Mouse (Mus musculus): ENCODE measurements around the gene Hbs1l.

Hbs1l gene

GRCm38 (mm10) chr10:21318996-21319395, 23.2 kb downstream of the Hbs1l start:
- TF ChIP-seq POU5F1 (IDR thresholded peaks at IDR 0.05; ENCODE audit: borderline replicate concordance, low read length) (no peak), CTCF (conservative IDR thresholded peaks at IDR 0.05; ENCODE audit: low read length) (no peak), NANOG (IDR thresholded peaks at IDR 0.05; ENCODE audit: borderline replicate concordance, low read length) (no peak)
- no peaks in the 10 kb centered on the region for H3K4me1 ChIP-seq (replicated peaks; ENCODE audit: low read depth, low read length)
- no peaks in the 10 kb centered on the region for H3K9me3 ChIP-seq (ENCODE audit: low read length)
- H3K27me3 ChIP-seq (ENCODE audit: insufficient read depth, low read length), result no peaks in the 10 kb centered on the region
- H3K36me3 ChIP-seq (ENCODE audit: insufficient read depth, low read length), result peaks cover 58% of the 10 kb centered on the region
- no peak overlapping the region for H3K4me3 ChIP-seq (replicated peaks; ENCODE audit: low read length)

GRCm38 (mm10) chr10:21320601-21321000, 24.8 kb downstream of the Hbs1l start:
- TF ChIP-seq POU5F1 (IDR thresholded peaks at IDR 0.05; ENCODE audit: borderline replicate concordance, low read length) (no peak), CTCF (conservative IDR thresholded peaks at IDR 0.05; ENCODE audit: low read length) (no peak), NANOG (IDR thresholded peaks at IDR 0.05; ENCODE audit: borderline replicate concordance, low read length) (no peak)
- Histone ChIP-seq H3K9me3 (ENCODE audit: low read length) (no peaks in the 10 kb centered on the region), H3K4me3 (replicated peaks; ENCODE audit: low read length) (no peak overlapping the region), H3K27me3 (ENCODE audit: insufficient read depth, low read length) (no peaks in the 10 kb centered on the region), H3K36me3 (ENCODE audit: insufficient read depth, low read length) (peaks cover 58% of the 10 kb centered on the region), H3K4me1 (replicated peaks; ENCODE audit: low read depth, low read length) (no peaks in the 10 kb centered on the region)

- Histone ChIP-seq H3K27me3 (ENCODE audit: insufficient read depth, low read length) (no peaks in the 10 kb centered on the region), H3K9me3 (ENCODE audit: low read length) (no peaks in the 10 kb centered on the region), H3K4me1 (replicated peaks; ENCODE audit: low read depth, low read length) (no peaks in the 10 kb centered on the region), H3K36me3 (ENCODE audit: insufficient read depth, low read length) (peaks cover 51% of the 10 kb centered on the region), H3K4me3 (replicated peaks; ENCODE audit: low read length) (no peak overlapping the region)
- TF ChIP-seq NANOG (IDR thresholded peaks at IDR 0.05; ENCODE audit: borderline replicate concordance, low read length) (no peak), POU5F1 (IDR thresholded peaks at IDR 0.05; ENCODE audit: borderline replicate concordance, low read length) (no peak), CTCF (conservative IDR thresholded peaks at IDR 0.05; ENCODE audit: low read length) (no peak)
Measured at GRCm38 (mm10) chr10:21326352-21326751, 30.6 kb downstream of the Hbs1l start.

GRCm38 (mm10) chr10:21327605-21328135, 31.9 kb downstream of the Hbs1l start:
- Histone ChIP-seq H3K4me1 (replicated peaks; ENCODE audit: low read depth, low read length) (peaks cover 7% of the 10 kb centered on the region; the same call in 1 of the 2 replicates), H3K27me3 (ENCODE audit: insufficient read depth, low read length) (no peaks in the 10 kb centered on the region), H3K9me3 (ENCODE audit: low read length) (no peaks in the 10 kb centered on the region), H3K4me3 (replicated peaks; ENCODE audit: low read length) (no peak overlapping the region), H3K36me3 (ENCODE audit: insufficient read depth, low read length) (peaks cover 60% of the 10 kb centered on the region)
- no peak for TF ChIP-seq NANOG (IDR thresholded peaks at IDR 0.05; ENCODE audit: borderline replicate concordance, low read length)
- TF ChIP-seq POU5F1 (IDR thresholded peaks at IDR 0.05; ENCODE audit: borderline replicate concordance, low read length), result no peak
- TF ChIP-seq CTCF (conservative IDR thresholded peaks at IDR 0.05; ENCODE audit: low read length), result no peak

- TF ChIP-seq POU5F1 (IDR thresholded peaks at IDR 0.05; ENCODE audit: borderline replicate concordance, low read length) (no peak), CTCF (conservative IDR thresholded peaks at IDR 0.05; ENCODE audit: low read length) (no peak), NANOG (IDR thresholded peaks at IDR 0.05; ENCODE audit: borderline replicate concordance, low read length) (no peak)
- no peak overlapping the region for H3K4me3 ChIP-seq (replicated peaks; ENCODE audit: low read length)
- no peaks in the 10 kb centered on the region for H3K27me3 ChIP-seq (ENCODE audit: insufficient read depth, low read length)
- peaks cover 57% of the 10 kb centered on the region for H3K4me1 ChIP-seq (replicated peaks; ENCODE audit: low read depth, low read length)
- H3K9me3 ChIP-seq (ENCODE audit: low read length), result no peaks in the 10 kb centered on the region
- H3K36me3 ChIP-seq (ENCODE audit: insufficient read depth, low read length), result peaks cover 91% of the 10 kb centered on the region
Measured at GRCm38 (mm10) chr10:21334349-21335105, 38.7 kb downstream of the Hbs1l start.

GRCm38 (mm10) chr10:21335534-21335933, 39.8 kb downstream of the Hbs1l start:
- TF ChIP-seq POU5F1 (IDR thresholded peaks at IDR 0.05; ENCODE audit: borderline replicate concordance, low read length) (no peak), CTCF (conservative IDR thresholded peaks at IDR 0.05; ENCODE audit: low read length) (no peak), NANOG (IDR thresholded peaks at IDR 0.05; ENCODE audit: borderline replicate concordance, low read length) (no peak)

GRCm38 (mm10) chr10:21337191-21337590, 41.4 kb downstream of the Hbs1l start:
- Histone ChIP-seq H3K27me3 (ENCODE audit: insufficient read depth, low read length) (no peaks in the 10 kb centered on the region), H3K9me3 (ENCODE audit: low read length) (no peaks in the 10 kb centered on the region), H3K4me1 (replicated peaks; ENCODE audit: low read depth, low read length) (peaks cover 79% of the 10 kb centered on the region), H3K4me3 (replicated peaks; ENCODE audit: low read length) (no peak overlapping the region), H3K36me3 (ENCODE audit: insufficient read depth, low read length) (peaks cover 80% of the 10 kb centered on the region)
- TF ChIP-seq POU5F1 (IDR thresholded peaks at IDR 0.05; ENCODE audit: borderline replicate concordance, low read length) (no peak), NANOG (IDR thresholded peaks at IDR 0.05; ENCODE audit: borderline replicate concordance, low read length) (no peak), CTCF (conservative IDR thresholded peaks at IDR 0.05; ENCODE audit: low read length) (peak; percentile 94)

More at GRCm38 (mm10) chr10:21335534-21335933, 39.8 kb downstream of the Hbs1l start:
- Histone ChIP-seq H3K36me3 (ENCODE audit: insufficient read depth, low read length) (peaks cover 84% of the 10 kb centered on the region), H3K4me3 (replicated peaks; ENCODE audit: low read length) (no peak overlapping the region), H3K9me3 (ENCODE audit: low read length) (no peaks in the 10 kb centered on the region), H3K27me3 (ENCODE audit: insufficient read depth, low read length) (no peaks in the 10 kb centered on the region), H3K4me1 (replicated peaks; ENCODE audit: low read depth, low read length) (peaks cover 65% of the 10 kb centered on the region)

- H3K9me3 ChIP-seq (ENCODE audit: low read length), result no peaks in the 10 kb centered on the region
- H3K27me3 ChIP-seq (ENCODE audit: insufficient read depth, low read length), result no peaks in the 10 kb centered on the region
- peak overlapping the region; percentile 65 for H3K4me3 ChIP-seq (replicated peaks; ENCODE audit: low read length)
- peaks cover 49% of the 10 kb centered on the region for H3K4me1 ChIP-seq (replicated peaks; ENCODE audit: low read depth, low read length)
- H3K36me3 ChIP-seq (ENCODE audit: insufficient read depth, low read length), result peaks cover 81% of the 10 kb centered on the region
- TF ChIP-seq POU5F1 (IDR thresholded peaks at IDR 0.05; ENCODE audit: borderline replicate concordance, low read length) (no peak), NANOG (IDR thresholded peaks at IDR 0.05; ENCODE audit: borderline replicate concordance, low read length) (no peak), CTCF (conservative IDR thresholded peaks at IDR 0.05; ENCODE audit: low read length) (no peak)
Measured at GRCm38 (mm10) chr10:21341706-21342105, 45.9 kb downstream of the Hbs1l start.

Data from E14TG2a.4 (cell line).